Mouse (Mus musculus): ENCODE measurements at regions not wholly inside any gene's neighbourhood (a gene's known extent, or its start where the extent isn't known, plus 50 kb on each side); places are given as distances from the start of the nearest gene placed in this dataset.

DNA sequence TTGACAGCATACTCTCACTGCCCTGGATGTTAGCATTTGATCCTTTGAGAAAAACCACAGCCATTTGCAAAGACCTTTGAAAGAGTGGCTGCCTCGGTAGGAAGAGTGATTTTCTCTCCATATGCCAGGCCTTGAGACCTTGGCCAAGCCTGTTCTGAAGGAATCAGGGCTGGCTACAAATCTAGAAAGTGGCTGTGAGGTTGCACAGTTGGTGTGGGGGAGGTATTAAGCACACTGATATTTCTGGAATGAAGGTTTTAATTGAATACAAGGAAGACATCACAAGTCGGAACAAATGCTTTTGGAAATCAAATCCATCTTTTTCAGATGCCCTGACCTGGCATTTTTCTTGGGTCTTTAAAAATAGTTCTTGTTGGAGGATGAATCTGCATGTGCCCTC, 143.5 kb downstream of the Zfp706 start:
- Histone ChIP-seq H3K27me3 (ENCODE audit: control insufficient read depth, insufficient read depth, low read length) (no peaks in the 10 kb centered on the region), H3K9me3 (ENCODE audit: control insufficient read depth, low read length) (no peaks in the 10 kb centered on the region), H3K9ac (ENCODE audit: low read length) (no peak overlapping the region), H3K4me1 (replicated peaks; ENCODE audit: control insufficient read depth, insufficient read depth) (no peaks in the 10 kb centered on the region), H3K4me3 (ENCODE audit: low read depth, low read length) (no peak overlapping the region), H3K4me2 (replicated peaks; ENCODE audit: low read depth) (no peak overlapping the region), H3K27ac (replicated peaks) (no peak overlapping the region), H3K36me3 (ENCODE audit: control insufficient read depth, insufficient read depth, low read length) (no peaks in the 10 kb centered on the region)
- DNase-seq (ENCODE audit: low spot score) = no peak
- 46% methylated on average over 2 of the region's 2 CpGs for WGBS
- no peak for ATAC-seq (ENCODE audit: low FRiP score, low TSS enrichment)
- TF ChIP-seq EP300 (optimal IDR thresholded peaks at IDR 0.05) (no peak), CTCF (IDR thresholded peaks at IDR 0.05; ENCODE audit: low read depth) (no peak)

DNA sequence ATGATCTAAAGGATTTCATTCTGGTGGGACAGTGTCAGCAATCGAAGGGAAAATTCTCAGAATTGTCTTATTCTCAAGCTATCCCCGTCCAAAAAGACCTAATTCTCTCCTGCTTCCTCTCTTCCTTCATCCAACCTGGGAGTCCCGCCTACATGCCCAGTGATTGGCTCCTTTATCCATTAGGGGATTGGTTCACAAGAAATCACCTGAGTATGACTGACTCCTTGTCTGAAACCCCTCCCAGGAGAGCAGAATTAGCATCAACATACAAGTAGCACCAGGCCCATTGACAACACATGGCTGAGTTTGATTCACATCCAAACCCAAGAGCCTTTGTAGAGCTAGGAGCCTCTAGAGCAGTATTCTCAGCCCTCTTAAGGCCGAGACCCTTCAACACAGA, 148.9 kb downstream of the Zfp706 start:
- H3K4me3 ChIP-seq (ENCODE audit: low read depth, low read length) = no peak overlapping the region
- DNase-seq (ENCODE audit: low spot score) = no peak
- WGBS = 82% methylated on average over 4 of the region's 4 CpGs

DNA sequence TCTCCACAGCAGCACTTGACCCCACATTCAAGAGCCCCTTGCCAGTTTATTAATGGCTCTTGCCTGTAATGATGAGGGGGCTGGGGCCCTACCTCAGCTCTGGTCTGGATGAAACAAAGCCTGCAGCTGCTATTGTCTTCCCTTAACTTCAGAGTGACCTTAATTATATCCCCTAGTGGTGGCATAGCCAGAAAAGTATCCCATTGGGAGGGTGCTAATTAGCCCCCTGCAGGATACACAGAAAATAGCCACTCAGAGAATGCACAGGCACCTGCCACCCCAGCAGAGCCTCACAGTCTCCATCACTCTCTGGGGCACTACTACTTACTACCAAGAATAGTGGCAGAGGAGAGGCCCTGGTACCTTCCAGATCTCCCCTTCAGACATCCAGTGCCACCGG, 150.0 kb downstream of the Zfp706 start:
- Histone ChIP-seq H3K4me1 (replicated peaks; ENCODE audit: control insufficient read depth, insufficient read depth) (peaks cover 5% of the 10 kb centered on the region), H3K27ac (replicated peaks) (no peak overlapping the region), H3K9me3 (ENCODE audit: control insufficient read depth, low read length) (no peaks in the 10 kb centered on the region), H3K4me2 (replicated peaks; ENCODE audit: low read depth) (no peak overlapping the region), H3K27me3 (ENCODE audit: control insufficient read depth, insufficient read depth, low read length) (no peaks in the 10 kb centered on the region), H3K9ac (ENCODE audit: low read length) (no peak overlapping the region), H3K36me3 (ENCODE audit: control insufficient read depth, insufficient read depth, low read length) (no peaks in the 10 kb centered on the region), H3K4me3 (ENCODE audit: low read depth, low read length) (no peak overlapping the region)
- DNase-seq (ENCODE audit: low spot score) (no peak), ATAC-seq (ENCODE audit: low FRiP score, low TSS enrichment) (no peak)
- TF ChIP-seq CTCF (IDR thresholded peaks at IDR 0.05; ENCODE audit: low read depth) = peak; percentile 24; the same call in 1 of the 2 replicates
- TF ChIP-seq EP300 (optimal IDR thresholded peaks at IDR 0.05) = no peak
- WGBS = 79% methylated on average over 1 of the region's 1 CpGs

More for the DNA sequence above, 148.9 kb downstream of the Zfp706 start:
- Histone ChIP-seq H3K9me3 (ENCODE audit: control insufficient read depth, low read length) (no peaks in the 10 kb centered on the region), H3K27me3 (ENCODE audit: control insufficient read depth, insufficient read depth, low read length) (no peaks in the 10 kb centered on the region), H3K36me3 (ENCODE audit: control insufficient read depth, insufficient read depth, low read length) (no peaks in the 10 kb centered on the region), H3K9ac (ENCODE audit: low read length) (no peak overlapping the region), H3K4me1 (replicated peaks; ENCODE audit: control insufficient read depth, insufficient read depth) (peaks cover 5% of the 10 kb centered on the region), H3K4me2 (replicated peaks; ENCODE audit: low read depth) (no peak overlapping the region), H3K27ac (replicated peaks) (no peak overlapping the region)
- TF ChIP-seq EP300 (optimal IDR thresholded peaks at IDR 0.05) (no peak), CTCF (IDR thresholded peaks at IDR 0.05; ENCODE audit: low read depth) (no peak)
- no peak for ATAC-seq (ENCODE audit: low FRiP score, low TSS enrichment)

DNA sequence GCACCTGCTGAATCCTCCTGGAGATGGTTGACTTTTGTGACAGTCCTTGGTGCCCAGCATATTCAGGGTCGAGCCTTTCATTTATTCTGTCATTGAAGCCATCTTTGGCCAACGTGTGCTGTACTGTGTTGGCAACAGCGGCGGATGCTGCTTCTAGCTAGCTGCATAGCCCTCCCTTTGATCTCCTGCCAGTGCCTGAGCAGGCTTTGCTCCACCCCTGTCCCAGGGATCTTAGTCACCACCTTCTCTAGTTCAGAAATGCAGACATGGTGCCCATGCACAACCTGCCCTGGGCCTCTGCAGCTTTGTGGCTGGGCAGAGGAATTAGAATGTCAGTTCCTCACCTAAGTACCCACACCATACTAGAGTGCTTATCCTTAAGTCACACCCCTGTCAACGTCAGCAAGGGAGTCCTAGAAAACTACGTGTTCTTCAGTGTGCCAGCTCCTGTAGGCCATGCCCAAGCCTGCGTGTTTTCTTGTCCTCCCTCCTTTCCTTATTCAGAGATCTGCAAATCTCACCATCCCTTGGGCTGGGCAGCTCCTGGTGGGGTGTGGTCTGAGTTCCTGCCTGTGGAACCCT, 151.9 kb downstream of the Zfp706 start:
- DNase-seq (ENCODE audit: low spot score) = peak; percentile 74
- H3K36me3 ChIP-seq (ENCODE audit: control insufficient read depth, insufficient read depth, low read length) = no peaks in the 10 kb centered on the region
- H3K4me2 ChIP-seq (replicated peaks; ENCODE audit: low read depth) = no peak overlapping the region
- H3K27ac ChIP-seq (replicated peaks) = peak overlapping the region; percentile 77
- WGBS = 40% methylated on average over 7 of the region's 7 CpGs
- no peaks in the 10 kb centered on the region for H3K9me3 ChIP-seq (ENCODE audit: control insufficient read depth, low read length)
- H3K4me1 ChIP-seq (replicated peaks; ENCODE audit: control insufficient read depth, insufficient read depth) = peaks cover 5% of the 10 kb centered on the region
- no peak overlapping the region for H3K9ac ChIP-seq (ENCODE audit: low read length)
- H3K27me3 ChIP-seq (ENCODE audit: control insufficient read depth, insufficient read depth, low read length) = no peaks in the 10 kb centered on the region
- TF ChIP-seq EP300 (optimal IDR thresholded peaks at IDR 0.05) = no peak
- no peak for TF ChIP-seq CTCF (IDR thresholded peaks at IDR 0.05; ENCODE audit: low read depth)
- ATAC-seq (ENCODE audit: low FRiP score, low TSS enrichment) = peak; percentile 77
- no peak overlapping the region for H3K4me3 ChIP-seq (ENCODE audit: low read depth, low read length)

DNA sequence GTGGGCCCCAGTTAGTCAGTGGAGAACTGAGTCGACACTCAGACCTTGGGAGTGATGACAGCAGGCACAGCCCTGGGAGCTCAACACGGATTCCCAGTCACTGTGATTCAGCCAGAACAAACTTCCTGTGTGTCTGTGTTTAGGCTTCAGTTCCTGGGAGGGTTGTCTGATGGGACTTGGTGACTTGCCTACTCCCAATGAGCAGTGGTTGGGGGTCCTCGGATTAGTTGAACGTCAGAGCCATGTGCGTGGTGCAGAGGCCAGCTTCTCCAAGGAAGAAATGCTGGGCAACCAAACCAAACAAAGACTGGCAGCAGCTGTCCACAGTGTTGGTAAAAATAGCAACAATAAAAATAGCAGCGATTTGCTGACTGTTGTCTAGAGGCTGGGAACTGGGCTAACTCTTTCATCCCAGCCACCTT, 152.7 kb downstream of the Zfp706 start:
- Histone ChIP-seq H3K36me3 (ENCODE audit: control insufficient read depth, insufficient read depth, low read length) (no peaks in the 10 kb centered on the region), H3K4me2 (replicated peaks; ENCODE audit: low read depth) (no peak overlapping the region), H3K27me3 (ENCODE audit: control insufficient read depth, insufficient read depth, low read length) (no peaks in the 10 kb centered on the region), H3K9me3 (ENCODE audit: control insufficient read depth, low read length) (no peaks in the 10 kb centered on the region), H3K4me1 (replicated peaks; ENCODE audit: control insufficient read depth, insufficient read depth) (peaks cover 5% of the 10 kb centered on the region), H3K27ac (replicated peaks) (peak overlapping the region; percentile 77; the same call in 1 of the 2 replicates), H3K9ac (ENCODE audit: low read length) (no peak overlapping the region), H3K4me3 (ENCODE audit: low read depth, low read length) (no peak overlapping the region)
- ATAC-seq (ENCODE audit: low FRiP score, low TSS enrichment) (peak; percentile 39; the same call in 1 of the 2 replicates), DNase-seq (ENCODE audit: low spot score) (no peak)
- no peak for TF ChIP-seq EP300 (optimal IDR thresholded peaks at IDR 0.05)
- whole genome bisulfite sequencing = 36% methylated on average over 6 of the region's 6 CpGs

DNA sequence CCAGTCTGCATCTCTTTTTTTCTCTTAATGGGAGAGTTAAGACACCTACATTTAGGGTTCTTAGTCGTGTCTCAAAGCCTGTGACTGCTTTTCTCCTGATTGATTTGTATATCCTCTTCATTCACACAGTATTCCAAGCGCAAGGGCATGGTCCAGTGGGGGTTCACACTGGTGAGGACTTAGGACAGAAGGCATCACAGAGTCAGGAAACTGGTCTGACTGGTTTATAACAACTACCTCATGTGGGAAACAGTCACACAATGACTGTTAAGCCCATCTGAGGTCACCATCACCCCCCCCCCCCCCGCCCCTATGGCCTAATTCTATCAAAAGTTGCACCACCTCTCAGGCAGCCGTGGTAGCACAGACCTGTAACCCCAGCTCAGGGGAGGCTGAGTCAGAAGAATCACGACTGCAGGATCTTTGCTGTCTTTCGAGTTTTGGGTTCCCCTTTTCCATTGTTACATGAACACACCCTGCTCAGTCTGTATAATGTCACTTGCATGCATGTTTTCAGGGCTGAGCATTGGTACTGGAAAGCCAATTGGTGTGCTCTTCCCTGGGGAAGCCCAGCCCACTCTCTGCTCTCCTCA, 155.2 kb downstream of the Zfp706 start:
- DNase-seq (ENCODE audit: low spot score) (peak; percentile 49), ATAC-seq (ENCODE audit: low FRiP score, low TSS enrichment) (peak; percentile 80)
- Histone ChIP-seq H3K27ac (replicated peaks) (no peak overlapping the region), H3K4me3 (ENCODE audit: low read depth, low read length) (no peak overlapping the region), H3K9me3 (ENCODE audit: control insufficient read depth, low read length) (no peaks in the 10 kb centered on the region), H3K4me2 (replicated peaks; ENCODE audit: low read depth) (no peak overlapping the region), H3K9ac (ENCODE audit: low read length) (no peak overlapping the region), H3K27me3 (ENCODE audit: control insufficient read depth, insufficient read depth, low read length) (no peaks in the 10 kb centered on the region), H3K36me3 (ENCODE audit: control insufficient read depth, insufficient read depth, low read length) (no peaks in the 10 kb centered on the region), H3K4me1 (replicated peaks; ENCODE audit: control insufficient read depth, insufficient read depth) (peaks cover 5% of the 10 kb centered on the region)
- 48% methylated on average over 6 of the region's 6 CpGs for WGBS
- no peak for TF ChIP-seq EP300 (optimal IDR thresholded peaks at IDR 0.05)
- no peak for TF ChIP-seq CTCF (IDR thresholded peaks at IDR 0.05; ENCODE audit: low read depth)

All from stomach, postnatal 0 days (tissue).